Mouse (Mus musculus): ENCODE results near the gene Npy5r.
A peak's percentile ranks its signal among the peaks of the same experiment; 100 is the strongest.

The Npy5r gene

GRCm38 (mm10) chr8:66687511-66688329 is at the start of gene Npy5r:
Gene Npy5r (minus strand): TSS chr8:66688128.
- no peak for DNase-seq (ENCODE audit: low read depth, low spot score)

GRCm38 (mm10) chr8:66731957-66732356 is 44.0 kb upstream of the Npy5r start:
- DNase-seq (ENCODE audit: low read depth, low spot score), result no peak

- DNase-seq (ENCODE audit: low read depth, low spot score), result no peak
Observed at GRCm38 (mm10) chr8:66729446-66729845, 41.5 kb upstream of the Npy5r start.

- DNase-seq (ENCODE audit: low read depth, low spot score), result no peak
Observed at GRCm38 (mm10) chr8:66722835-66723234, 34.9 kb upstream of the Npy5r start.

- no peak for DNase-seq (ENCODE audit: low read depth, low spot score)
Observed at GRCm38 (mm10) chr8:66714324-66714975, 26.5 kb upstream of the Npy5r start.

GRCm38 (mm10) chr8:66698782-66699181 is 10.9 kb upstream of the Npy5r start:
- no peak for DNase-seq (ENCODE audit: low read depth, low spot score)

GRCm38 (mm10) chr8:66698011-66698410 is 10.1 kb upstream of the Npy5r start:
- no peak for DNase-seq (ENCODE audit: low read depth, low spot score)

- peak; percentile 26 for DNase-seq (ENCODE audit: low read depth, low spot score)
Observed at GRCm38 (mm10) chr8:66696970-66697843, 9.3 kb upstream of the Npy5r start, which contains the start of gene Npy1r. Gene Npy1r (plus strand): TSS chr8:66697192.

GRCm38 (mm10) chr8:66690402-66690801 is 2.5 kb upstream of the Npy5r start:
- no peak for DNase-seq (ENCODE audit: low read depth, low spot score)

GRCm38 (mm10) chr8:66688799-66689198 is 871 bp upstream of the Npy5r start:
- no peak for DNase-seq (ENCODE audit: low read depth, low spot score)

- DNase-seq (ENCODE audit: low read depth, low spot score), result no peak
Observed at GRCm38 (mm10) chr8:66688395-66688794, 467 bp upstream of the Npy5r start.

- no peak for DNase-seq (ENCODE audit: low read depth, low spot score)
Observed at GRCm38 (mm10) chr8:66681261-66681660, 6.7 kb downstream of the Npy5r start.

GRCm38 (mm10) chr8:66630721-66631120 is 57.2 kb downstream of the Npy5r start:
- DNase-seq (ENCODE audit: low read depth, low spot score), result no peak
